Mouse (Mus musculus): Measurements from ENCODE around the gene Ctnnd1. TPM values are rescaled to one million over a fixed set of nuclear protein-coding genes. Genes with fewer than 3 reads are reported as not detected.

Gene Ctnnd1
- total and polyA plus RNA-seq, 3 experiments = 11.5 to 31.6 TPM; not detected in 1

- TF ChIP-seq MYC (IDR thresholded peaks at IDR 0.05; ENCODE audit: low read depth, low read length) (0 out of 2 replicates have a peak, but pooled peaks have one; percentile 39), CHD2 (IDR thresholded peaks at IDR 0.05; ENCODE audit: low read length) (no peak), RCOR1 (IDR thresholded peaks at IDR 0.05; ENCODE audit: low read depth, low read length) (peak; percentile 77; the same call in 1 of the 2 replicates), MEF2A (IDR thresholded peaks at IDR 0.05; ENCODE audit: extremely low read depth, insufficient replicate concordance, low read depth, low read length, poor library complexity, severe bottlenecking) (no peak), ZC3H11A (IDR thresholded peaks at IDR 0.05; ENCODE audit: low read depth, low read length) (no peak), CHD1 (IDR thresholded peaks at IDR 0.05; ENCODE audit: low read depth, low read length) (no peak), ELF1 (IDR thresholded peaks at IDR 0.05; ENCODE audit: low read depth, low read length) (no peak)
Observed at GRCm38 (mm10) chr2:84655864-84656263, 5.3 kb upstream of the Ctnnd1 start (continued).

GRCm38 (mm10) chr2:84653354-84653753 is 2.8 kb upstream of the Ctnnd1 start:
- H3K9me3 ChIP-seq (replicated peaks; ENCODE audit: insufficient read depth, low read length) = no peaks in the 10 kb centered on the region
- peaks cover 10% of the 10 kb centered on the region for H3K79me2 ChIP-seq (ENCODE audit: control insufficient read depth, insufficient read depth, low read length, poor library complexity)
- H3K4me3 ChIP-seq (ENCODE audit: control insufficient read depth in 1 of 2, insufficient read depth in 1 of 2, low read depth in 2 of 2, low read length in 2 of 2) = no peak overlapping the region
- H3K9ac ChIP-seq (ENCODE audit: control insufficient read depth, low read depth, low read length, poor library complexity, severe bottlenecking) = no peak overlapping the region
- peaks cover 0 to 9% of the 10 kb centered on the region in 2 experiments; a peak in 2 of 4 replicates for H3K36me3 ChIP-seq (ENCODE audit: control insufficient read depth in 1 of 2, insufficient read depth in 2 of 2, low read length in 2 of 2)
- DNase-seq (ENCODE audit: low read depth, low spot score) = no peak
- peaks cover 2 to 3% of the 10 kb centered on the region in 2 experiments for H3K4me1 ChIP-seq (ENCODE audit: control insufficient read depth in 1 of 2, insufficient read depth in 2 of 2, low read length in 2 of 2)
- H3K27me3 ChIP-seq (ENCODE audit: control insufficient read depth in 1 of 2, insufficient read depth in 2 of 2, low read length in 2 of 2) = no peaks in the 10 kb centered on the region
- TF ChIP-seq MYC (IDR thresholded peaks at IDR 0.05; ENCODE audit: low read depth, low read length) (peak; percentile 84), RAD21 (IDR thresholded peaks at IDR 0.05; ENCODE audit: low read depth, low read length) (peak; percentile 30), TAL1 (IDR thresholded peaks at IDR 0.05; ENCODE audit: low read length) (no peak), SMC3 (IDR thresholded peaks at IDR 0.05; ENCODE audit: low read depth, low read length) (peak; percentile 47), CTCF (IDR thresholded peaks at IDR 0.05 in 2 of 3, conservative IDR thresholded peaks at IDR 0.05 in 1 of 3; ENCODE audit: control insufficient read depth in 1 of 3, insufficient read depth in 1 of 3, low read depth in 2 of 3, low read length in 3 of 3, poor library complexity in 1 of 3, severe bottlenecking in 1 of 3) (peak; percentile 3 to 40 (median 18); a peak in 3 of 6 replicates)
- H3K27ac ChIP-seq (ENCODE audit: control insufficient read depth, low read depth, low read length) = no peak overlapping the region

- H3K9ac ChIP-seq (ENCODE audit: control insufficient read depth, low read depth, low read length, poor library complexity, severe bottlenecking) = peak overlapping the region; percentile 64
- peaks cover 0 to 15% of the 10 kb centered on the region in 2 experiments; a peak in 3 of 4 replicates for H3K36me3 ChIP-seq (ENCODE audit: control insufficient read depth in 1 of 2, insufficient read depth in 2 of 2, low read length in 2 of 2)
- H3K9me3 ChIP-seq (replicated peaks; ENCODE audit: insufficient read depth, low read length) = no peaks in the 10 kb centered on the region
- H3K27me3 ChIP-seq (ENCODE audit: control insufficient read depth in 1 of 2, insufficient read depth in 2 of 2, low read length in 2 of 2) = no peaks in the 10 kb centered on the region
- H3K27ac ChIP-seq (ENCODE audit: control insufficient read depth, low read depth, low read length) = no peak overlapping the region
- H3K4me1 ChIP-seq (ENCODE audit: control insufficient read depth in 1 of 2, insufficient read depth in 2 of 2, low read length in 2 of 2) = peaks cover 4 to 5% of the 10 kb centered on the region in 2 experiments; a peak in 3 of 4 replicates
- TF ChIP-seq EP300 (IDR thresholded peaks at IDR 0.05; ENCODE audit: low read depth in 1 of 2, low read length in 2 of 2) (no peak), POLR2AphosphoS5 (IDR thresholded peaks at IDR 0.05; ENCODE audit: borderline replicate concordance, low read depth, low read length) (no peak), CTCF (IDR thresholded peaks at IDR 0.05 in 2 of 3, conservative IDR thresholded peaks at IDR 0.05 in 1 of 3; ENCODE audit: control insufficient read depth in 1 of 3, insufficient read depth in 1 of 3, low read depth in 2 of 3, low read length in 3 of 3, poor library complexity in 1 of 3, severe bottlenecking in 1 of 3) (no peak), KAT2A (conservative IDR thresholded peaks at IDR 0.05; ENCODE audit: low read depth, low read length) (no peak), ZKSCAN1 (IDR thresholded peaks at IDR 0.05; ENCODE audit: low read depth, low read length) (no peak), RCOR1 (IDR thresholded peaks at IDR 0.05; ENCODE audit: low read depth, low read length) (no peak), MAFK (IDR thresholded peaks at IDR 0.05; ENCODE audit: borderline replicate concordance, low read depth, low read length) (no peak), MYB (IDR thresholded peaks at IDR 0.05; ENCODE audit: low read depth, low read length) (no peak), USF2 (IDR thresholded peaks at IDR 0.05; ENCODE audit: borderline replicate concordance in 1 of 2, insufficient read depth in 1 of 2, low read depth in 1 of 2, low read length in 2 of 2) (no peak), ELF1 (IDR thresholded peaks at IDR 0.05; ENCODE audit: low read depth, low read length) (no peak), UBTF (IDR thresholded peaks at IDR 0.05; ENCODE audit: borderline replicate concordance, insufficient read depth, low read depth, low read length) (no peak)
- peak; percentile 52 for DNase-seq (ENCODE audit: low read depth, low spot score)
- H3K4me3 ChIP-seq (ENCODE audit: control insufficient read depth in 1 of 2, insufficient read depth in 1 of 2, low read depth in 2 of 2, low read length in 2 of 2) = peak overlapping the region; percentile 70 to 97
- H3K79me2 ChIP-seq (ENCODE audit: control insufficient read depth, insufficient read depth, low read length, poor library complexity) = peaks cover 33% of the 10 kb centered on the region
Observed at GRCm38 (mm10) chr2:84649674-84650073, 891 bp downstream of the Ctnnd1 start.
